Mouse (Mus musculus): Measurements from ENCODE around the gene Whrn.
A peak's percentile ranks its signal among the peaks of the same experiment; 100 is the strongest.

Gene Whrn

DNA sequence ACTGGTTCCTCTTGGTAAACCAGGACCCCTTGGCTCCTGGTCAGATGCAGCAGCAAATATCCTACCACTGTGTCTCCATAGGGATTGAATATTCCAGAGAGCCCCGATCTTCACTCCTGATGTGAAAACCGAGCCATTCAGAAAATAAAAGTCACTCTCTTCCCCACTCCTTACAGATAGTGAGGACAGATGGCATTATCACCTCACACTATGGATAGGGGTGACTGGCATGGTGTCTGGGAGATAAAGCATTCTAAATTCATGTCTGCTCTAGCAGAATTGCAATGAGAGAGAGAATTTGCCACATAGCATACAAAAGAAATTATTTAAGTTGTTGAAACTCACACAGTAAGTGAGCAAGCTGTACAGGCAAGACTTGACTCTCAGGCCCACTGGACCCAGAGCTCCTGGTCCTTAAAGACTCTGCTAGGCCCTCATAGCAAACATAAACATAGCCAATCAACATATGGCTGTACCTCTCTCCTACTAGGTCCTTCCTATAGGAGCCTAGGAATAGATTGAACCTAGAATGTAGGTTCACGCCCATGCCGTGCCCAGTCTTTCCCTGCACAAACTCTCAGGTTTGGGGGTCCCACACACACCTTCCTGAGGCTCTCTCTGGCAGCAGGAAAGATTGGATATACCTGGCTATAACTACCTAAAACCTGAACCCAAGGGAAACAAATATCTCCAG is 113.0 kb downstream of the Whrn start:
- no peak for DNase-seq (ENCODE audit: low spot score in 2 of 2)

- DNase-seq (ENCODE audit: low spot score in 2 of 2), result no peak
Measured at GRCm38 (mm10) chr4:63377483-63377882, 118.3 kb downstream of the Whrn start.

DNA sequence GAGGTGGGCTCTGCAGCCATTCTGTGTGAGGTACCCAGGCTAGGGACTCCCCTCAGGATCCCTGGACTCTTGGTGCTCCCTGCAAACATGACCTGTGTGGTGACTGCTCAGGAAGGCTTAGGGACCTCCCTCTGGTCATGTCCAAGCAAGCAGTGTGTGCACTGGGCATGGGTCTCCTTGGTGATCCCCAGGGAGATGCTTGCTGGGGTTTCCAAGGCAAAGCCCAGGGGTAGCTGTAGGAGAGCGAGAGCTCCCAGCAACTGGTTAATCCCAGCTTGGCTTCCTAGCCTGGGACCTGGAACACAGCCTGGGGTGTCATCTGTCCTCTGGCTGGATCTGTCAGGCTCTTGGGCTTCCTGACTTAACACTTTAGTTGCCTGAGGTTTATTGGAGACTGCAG is 120.4 kb downstream of the Whrn start:
- DNase-seq (ENCODE audit: low spot score in 2 of 2), result no peak

GRCm38 (mm10) chr4:63374331-63374730 is 121.5 kb downstream of the Whrn start:
- no peak for DNase-seq (ENCODE audit: low spot score in 2 of 2)

DNA sequence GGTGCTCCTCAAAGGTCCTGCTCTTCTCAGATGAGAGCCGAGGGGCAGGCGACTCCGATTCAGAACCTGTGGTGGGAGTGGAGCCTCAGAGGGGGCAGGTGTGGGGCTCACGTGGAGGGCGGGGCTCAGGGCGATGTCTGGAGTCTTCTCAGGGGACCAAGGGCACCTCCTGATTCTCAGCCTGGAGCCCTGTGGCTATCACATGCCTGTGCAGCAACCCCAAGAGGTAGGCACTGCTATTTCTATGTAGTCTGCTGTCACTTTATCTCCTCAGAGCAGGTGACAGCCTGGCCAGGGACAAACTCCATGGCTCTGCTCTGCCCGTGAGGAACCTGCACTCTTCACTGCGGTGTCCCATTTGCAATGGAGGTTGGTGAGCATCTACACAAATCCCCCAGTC is 122.4 kb downstream of the Whrn start:
- no peak for DNase-seq (ENCODE audit: low spot score in 2 of 2)

DNA sequence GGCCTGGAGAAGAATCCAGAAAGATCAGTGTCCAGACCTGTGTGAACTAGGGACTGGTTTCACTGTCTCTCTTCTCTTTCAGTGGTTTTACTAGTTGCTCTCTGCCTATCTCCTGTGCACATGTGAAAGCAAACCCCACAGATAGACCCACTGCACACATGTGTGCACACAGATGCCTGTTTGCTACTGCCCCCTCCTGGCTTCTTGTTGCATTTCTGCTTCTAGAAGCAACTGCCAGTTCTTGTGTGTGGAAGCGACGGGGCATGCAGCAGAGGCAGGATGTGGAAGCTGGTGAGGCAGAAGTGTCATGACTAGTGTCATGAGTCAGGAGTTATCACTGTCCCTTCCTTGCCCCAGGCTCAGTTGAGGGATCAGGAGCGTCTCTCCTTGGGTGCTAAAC is 123.9 kb downstream of the Whrn start:
- DNase-seq (ENCODE audit: low spot score in 2 of 2), result no peak

GRCm38 (mm10) chr4:63370897-63371296 is 124.9 kb downstream of the Whrn start:
- no peak for DNase-seq (ENCODE audit: low spot score in 2 of 2)

GRCm38 (mm10) chr4:63368577-63368976 is 127.2 kb downstream of the Whrn start:
- peak; percentile 77 to 84 for DNase-seq (ENCODE audit: low spot score in 2 of 2)
